Mouse (Mus musculus) kidney, adult 2 months (tissue): ENCODE data around the gene Sytl4.

Source experiments
- CTCF ChIP-seq: fragments of 200-500 bp; conservative IDR thresholded peaks from 2 replicates; pipeline ENCODE4 v1.5.1; 2011; ENCODE audit warnings: low read depth, mild to moderate bottlenecking, control low read depth, low read length, moderate library complexity, mixed read lengths; ENCODE audit not compliant: insufficient read depth, insufficient read length
- POLR2A ChIP-seq: fragments of 200-500 bp; IDR thresholded peaks from one replicate; pipeline ENCODE4 v1.6.1; 2011; ENCODE audit warnings: low read depth, low read length, control low read depth

DNA sequence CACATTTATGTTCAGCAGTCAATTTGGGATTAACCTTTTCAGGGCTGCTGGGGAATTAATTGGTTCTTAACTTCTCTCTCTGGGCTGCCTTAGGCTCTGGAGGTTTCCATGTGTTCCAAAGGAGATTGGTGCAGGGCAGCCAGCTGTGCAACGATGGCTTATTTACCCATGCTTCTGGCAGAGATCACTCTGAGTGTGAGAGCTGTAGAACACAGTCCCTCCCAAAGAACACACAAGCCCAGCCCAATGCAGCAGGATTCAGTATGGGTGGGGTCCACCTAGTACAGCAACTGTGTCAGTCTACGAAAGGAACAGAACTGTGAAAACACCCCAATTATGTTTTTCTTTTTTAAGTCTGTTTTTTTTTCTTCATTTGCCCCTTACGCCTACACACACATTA lies 14.3 kb upstream of the Sytl4 start:
- TF ChIP-seq CTCF (no peak), POLR2A (no peak)
